Mouse (Mus musculus) thymus, postnatal 14 days (tissue): ENCODE data around the gene Kmt2a.

Experiments
- DNase-seq: peaks from one replicate; pipeline ENCODE4 v3.0.0; 2021

Kmt2a gene

DNA sequence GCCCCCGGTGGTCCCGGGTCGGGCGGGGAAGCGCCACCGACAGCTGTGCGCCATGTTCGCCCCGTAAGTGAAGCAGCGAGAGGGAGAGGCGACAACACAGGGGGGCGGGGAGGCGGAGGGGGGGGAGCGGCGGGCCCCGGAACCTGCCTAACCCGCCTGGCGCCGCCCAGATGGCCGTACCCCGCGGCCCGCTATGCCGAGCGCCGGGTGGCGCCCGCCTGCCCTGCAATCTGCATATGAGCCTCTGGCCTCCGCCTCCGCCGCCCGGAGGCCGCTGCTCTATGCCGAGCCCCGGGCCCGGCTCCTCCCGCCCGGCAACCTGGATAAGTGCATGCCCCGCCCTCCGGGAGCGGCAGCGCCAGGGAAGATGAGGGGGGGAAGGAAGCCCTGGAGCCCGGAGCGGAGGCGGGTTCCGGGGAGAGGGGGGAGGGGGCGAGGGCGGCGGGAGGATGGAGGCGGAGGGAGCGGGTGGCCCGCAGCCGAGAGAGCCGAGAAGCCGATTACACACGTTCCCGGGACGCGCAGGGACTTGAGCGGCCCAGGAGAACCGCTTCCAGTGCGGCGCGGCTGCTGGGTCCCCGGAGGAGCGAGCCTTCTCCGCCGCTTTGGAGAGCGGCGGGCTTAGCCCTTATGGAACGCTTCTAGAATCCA lies at the start of gene Kmt2a:
TSS of gene Kmt2a (minus strand) at position 76 of the 651 bp plus-strand sequence.
- DNase-seq: peak; percentile 99

DNA sequence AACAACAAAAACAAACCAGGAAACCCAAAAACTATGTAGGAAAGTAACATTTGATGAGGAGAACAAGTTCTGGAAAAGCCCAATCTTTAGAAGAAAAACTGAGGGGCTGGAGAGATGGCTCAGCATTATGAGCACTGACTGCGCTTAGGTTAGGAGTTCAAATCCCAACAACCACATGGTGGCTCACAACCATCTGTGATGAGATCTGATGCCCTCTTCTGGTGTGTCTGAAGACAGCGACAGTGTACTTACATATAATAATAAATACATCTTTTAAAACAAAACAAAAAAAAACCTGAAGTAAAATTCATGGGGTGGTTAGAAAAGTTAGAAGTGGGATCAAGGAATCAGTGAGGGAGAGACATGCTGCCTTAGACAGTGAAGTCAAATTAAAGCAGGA lies 40.4 kb upstream of the Kmt2a start:
- no peak for DNase-seq

DNA sequence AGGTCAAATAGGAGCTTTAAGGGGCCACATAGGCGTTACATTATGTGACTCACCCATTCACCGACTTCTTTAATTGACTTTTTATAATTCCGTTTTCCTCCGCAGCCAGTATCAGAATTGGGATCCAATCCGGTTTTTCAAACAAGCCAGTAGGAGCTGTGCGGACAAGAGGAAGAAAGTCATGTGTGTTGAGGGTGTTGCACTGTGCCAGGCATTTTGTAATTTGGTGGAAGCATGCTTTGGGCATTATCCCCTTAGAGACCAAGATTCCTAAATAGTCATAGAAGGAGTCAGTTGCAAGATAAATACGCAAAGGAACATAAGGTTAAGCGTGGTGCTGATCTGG lies 40.0 kb upstream of the Kmt2a start:
- no peak for DNase-seq

DNA sequence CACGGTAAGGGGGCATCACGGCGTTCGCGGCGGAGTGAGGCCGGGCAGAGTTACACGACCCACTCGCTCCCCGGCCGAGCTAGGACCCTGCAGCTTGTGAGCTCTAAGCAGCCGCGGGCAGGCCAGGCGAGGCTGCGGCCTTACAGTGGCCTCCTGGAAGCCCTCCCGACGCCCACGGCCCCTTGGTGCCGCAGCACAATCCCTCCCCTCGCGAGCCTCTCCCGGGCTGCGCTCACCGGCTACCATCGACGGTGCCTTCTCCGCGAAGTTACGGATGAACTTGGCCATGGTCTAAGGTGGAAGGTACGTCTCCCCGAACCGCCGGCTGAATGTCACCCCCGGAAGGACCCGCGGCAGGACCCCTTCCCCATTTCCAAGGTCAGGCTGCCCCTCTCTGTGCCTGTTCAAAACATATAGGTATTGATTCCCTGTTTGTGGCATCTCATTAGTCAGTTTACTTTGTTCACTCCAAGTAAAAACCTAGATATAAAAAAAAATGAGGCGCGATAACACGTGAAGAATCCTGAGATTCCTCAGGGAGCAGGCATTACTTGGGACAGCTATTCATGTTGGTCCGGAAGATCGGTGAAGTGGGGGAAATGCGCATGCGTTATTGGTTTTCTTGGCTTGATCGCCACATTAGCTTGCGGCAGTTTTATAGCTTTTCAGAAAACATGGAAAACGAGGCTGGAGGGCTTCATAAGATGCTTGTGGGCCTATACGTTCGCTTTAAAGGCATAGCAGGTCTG lies 39.5 kb upstream of the Kmt2a start, which contains the start of gene Atp5l:
TSS of gene Atp5l (minus strand) at position 369 of the 749 bp plus-strand sequence.
- peak; percentile 88 for DNase-seq

DNA sequence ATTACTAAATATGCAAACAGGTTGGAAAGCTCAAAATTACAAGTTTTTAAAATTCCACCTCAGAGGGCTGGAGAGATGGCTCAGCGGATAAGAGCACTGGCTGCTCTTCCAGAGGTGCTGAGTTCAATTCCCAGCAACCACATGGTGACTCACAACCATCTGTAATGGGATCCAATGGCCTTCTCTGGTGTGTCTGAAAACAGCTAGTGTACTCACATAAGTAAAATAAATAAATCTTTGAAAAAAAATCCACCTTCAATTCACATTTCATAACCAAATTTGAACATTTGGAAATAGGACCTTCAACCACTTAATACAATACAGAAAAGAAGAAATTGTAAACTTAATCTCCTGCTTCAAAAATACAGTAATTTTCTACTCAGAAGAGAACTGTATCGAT lies 38.5 kb upstream of the Kmt2a start:
- DNase-seq: no peak

DNA sequence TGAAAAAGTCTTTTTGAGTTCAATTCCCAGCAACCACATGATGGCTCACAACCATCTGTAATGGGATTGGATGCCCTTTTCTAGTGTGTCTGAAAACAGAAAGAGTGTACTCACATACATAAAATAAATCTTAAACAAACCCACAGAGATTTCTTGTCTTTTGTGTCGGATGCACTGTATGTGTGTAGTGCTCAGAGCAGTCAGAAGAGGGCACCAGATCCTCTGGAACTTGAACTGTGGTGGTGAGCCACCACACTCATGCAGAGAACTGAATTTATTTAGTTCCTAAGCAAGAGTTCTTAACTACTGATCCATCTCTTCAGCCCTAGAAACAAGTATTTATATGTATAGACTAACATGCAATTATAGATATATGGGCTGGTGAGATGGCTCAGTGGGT lies 35.1 kb upstream of the Kmt2a start:
- peak; percentile 72 for DNase-seq

DNA sequence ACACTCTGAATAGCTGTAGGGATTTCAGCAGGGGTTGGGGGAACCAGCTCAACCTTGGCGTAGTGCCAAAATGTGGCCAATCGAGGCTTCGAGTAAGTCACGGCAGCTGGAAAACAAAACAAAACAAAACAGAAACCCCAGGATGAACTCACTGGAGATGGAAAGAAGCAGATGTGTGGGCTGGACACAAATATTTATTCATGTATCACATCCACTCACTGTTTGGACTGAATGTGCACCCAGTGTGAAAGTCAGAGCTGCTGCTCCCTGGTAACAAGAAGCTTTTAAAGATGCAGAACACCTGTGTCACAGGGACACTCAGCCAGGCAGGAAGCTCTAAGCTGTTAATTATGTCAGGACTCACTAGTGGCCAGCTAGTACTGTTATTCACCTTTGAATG lies 33.6 kb upstream of the Kmt2a start:
- DNase-seq: no peak

DNA sequence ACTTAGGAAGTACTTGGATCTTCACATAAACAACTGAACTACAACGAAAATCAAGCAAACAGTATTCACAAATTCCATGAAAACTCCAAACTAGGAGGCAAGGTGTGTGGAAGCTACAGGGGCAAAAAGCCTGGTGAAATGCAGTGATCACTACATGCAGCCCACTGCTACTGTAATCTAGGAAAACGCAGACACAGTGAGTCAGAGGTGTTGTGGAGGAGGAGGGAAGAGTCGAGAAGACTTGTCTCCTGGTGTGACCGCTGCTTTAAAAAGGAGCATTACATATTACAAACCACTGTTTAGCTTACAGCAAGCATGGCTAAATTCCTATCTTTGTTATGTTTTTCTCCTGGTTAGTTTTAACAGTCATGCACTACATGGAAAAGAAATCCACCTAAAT lies 30.3 kb upstream of the Kmt2a start:
- DNase-seq: no peak

DNA sequence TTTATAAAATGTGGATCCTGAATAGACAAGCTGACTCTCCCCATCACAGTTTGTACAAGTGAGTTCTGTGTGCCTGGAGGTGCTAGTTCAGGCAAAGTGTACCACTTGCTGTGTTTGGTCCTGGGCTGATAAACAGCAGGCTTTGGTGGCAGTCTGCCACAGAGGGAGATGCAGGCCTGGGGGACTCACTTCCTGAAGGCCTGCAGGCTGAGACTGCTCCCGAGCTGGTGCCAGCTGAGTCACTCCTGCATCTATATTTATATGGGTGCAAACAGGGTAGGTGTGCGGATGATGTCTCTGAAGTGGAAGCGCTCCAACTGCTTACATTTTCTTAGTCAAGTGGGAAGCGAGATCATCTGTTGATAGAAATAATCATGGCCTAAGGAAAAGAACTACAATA lies 24.5 kb upstream of the Kmt2a start:
- no peak for DNase-seq

DNA sequence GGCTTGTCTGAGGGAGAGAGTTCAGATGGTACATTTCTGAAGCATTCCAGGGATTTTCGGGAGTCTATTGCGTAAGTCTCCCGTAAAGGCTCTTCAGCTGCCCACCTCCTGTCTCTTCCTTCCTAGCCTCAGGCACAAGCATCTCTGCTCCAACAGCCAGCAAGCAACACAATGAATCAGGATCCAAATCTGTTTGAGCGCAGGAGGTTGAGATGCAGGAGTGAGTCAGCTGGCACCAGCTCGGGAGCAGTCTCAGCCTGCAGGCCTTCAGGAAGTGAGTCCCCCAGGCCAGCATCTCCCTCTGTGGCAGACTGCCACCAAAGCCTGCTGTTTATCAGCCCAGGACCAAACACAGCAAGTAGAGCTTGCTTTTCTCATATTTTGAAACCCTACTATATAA lies 23.9 kb upstream of the Kmt2a start:
- no peak for DNase-seq

DNA sequence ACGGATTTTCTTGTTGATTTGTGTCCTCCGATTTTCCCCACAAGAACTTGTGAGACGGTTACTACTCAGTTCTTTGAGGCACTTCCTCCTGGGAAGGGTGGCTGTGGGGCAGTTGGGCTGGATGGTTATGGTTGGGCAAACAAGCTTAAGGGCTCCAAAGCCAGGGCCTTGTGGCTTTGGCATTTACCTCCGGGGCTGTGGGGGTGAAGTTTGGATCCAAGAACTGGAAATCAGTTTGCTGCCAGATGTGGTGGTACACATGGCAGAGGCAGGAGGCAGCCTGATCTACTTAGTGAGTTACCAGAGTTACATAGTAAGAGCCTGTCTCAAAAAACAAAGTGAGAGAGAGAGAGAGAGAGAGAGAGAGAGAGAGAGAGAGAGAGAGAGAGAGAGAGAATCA lies 22.8 kb upstream of the Kmt2a start:
- DNase-seq: no peak

DNA sequence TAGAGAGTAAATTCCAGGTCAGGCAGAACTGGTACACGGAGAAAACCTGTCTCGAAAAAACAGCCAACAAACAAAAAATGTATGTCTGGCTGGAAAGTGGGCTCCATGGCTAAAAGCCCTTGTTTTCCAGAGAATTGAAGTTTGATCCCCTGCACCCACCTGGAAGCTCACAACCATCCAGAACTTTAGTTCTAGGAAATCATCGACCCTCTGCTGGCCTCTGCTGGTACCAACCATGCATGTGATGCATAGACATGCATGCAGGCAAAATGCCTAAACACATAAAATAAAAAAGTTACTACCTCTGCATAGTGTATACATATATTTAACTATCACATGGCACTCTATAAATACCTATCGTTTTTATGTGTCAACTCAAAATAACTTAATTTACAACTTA lies 19.3 kb upstream of the Kmt2a start:
- peak; percentile 41 for DNase-seq

DNA sequence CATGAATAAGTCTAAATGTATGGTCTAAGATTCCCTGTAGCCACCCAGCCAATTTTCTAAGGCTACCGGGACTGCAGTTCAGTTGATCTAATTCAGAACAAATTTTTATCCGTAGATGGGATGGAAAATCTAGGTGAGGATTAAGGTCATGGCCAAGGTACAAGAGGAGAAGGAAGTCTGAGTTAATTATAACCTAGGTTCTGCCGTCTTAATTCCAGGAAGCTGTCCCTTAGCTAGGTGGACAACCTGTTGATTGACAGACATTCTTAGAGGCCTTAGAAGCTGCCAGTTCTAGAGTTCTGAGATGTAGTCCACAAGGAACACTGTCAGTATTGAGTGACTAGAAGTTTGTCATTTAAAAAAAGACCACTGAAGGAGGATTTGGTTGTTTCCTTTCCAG lies 18.6 kb upstream of the Kmt2a start:
- no peak for DNase-seq

DNA sequence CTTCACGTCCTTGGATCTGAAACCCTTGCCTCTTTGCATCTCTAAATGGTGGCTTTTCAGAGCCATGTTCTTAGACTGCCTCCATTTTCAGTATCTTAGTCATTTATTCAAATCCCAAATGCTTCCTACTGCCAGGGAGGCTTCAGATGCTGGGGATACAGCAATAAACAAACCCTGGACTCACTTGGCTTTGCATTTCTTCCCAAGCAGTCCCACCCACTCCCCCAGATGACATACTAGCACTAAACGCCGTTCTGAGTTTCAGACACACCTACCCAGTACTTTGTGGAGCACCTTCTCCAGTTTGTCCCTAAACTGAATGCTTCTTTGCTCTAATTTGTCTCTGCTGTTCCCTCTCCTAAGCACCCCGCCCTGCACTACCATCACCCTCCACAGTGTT lies 15.9 kb upstream of the Kmt2a start:
- no peak for DNase-seq

DNA sequence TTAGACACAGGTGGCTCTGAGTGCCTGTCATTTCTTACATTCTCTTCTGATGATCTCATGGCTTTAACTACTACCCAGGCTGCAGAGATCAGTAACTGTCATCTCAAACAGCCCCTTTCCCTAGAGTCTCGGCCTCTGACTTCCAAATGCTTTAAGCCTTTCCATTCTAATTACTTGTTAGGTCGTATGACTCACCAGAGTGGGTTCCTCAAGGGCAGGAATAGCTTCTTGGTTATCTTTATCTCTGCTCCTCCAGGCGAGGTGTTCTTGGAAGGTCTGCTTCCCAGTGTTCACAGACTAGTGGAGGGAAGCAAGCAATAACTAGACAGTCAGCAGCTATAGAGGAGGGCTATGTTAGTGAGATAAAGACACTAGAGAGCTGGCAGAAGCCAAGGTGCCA lies 11.6 kb upstream of the Kmt2a start:
- no peak for DNase-seq

DNA sequence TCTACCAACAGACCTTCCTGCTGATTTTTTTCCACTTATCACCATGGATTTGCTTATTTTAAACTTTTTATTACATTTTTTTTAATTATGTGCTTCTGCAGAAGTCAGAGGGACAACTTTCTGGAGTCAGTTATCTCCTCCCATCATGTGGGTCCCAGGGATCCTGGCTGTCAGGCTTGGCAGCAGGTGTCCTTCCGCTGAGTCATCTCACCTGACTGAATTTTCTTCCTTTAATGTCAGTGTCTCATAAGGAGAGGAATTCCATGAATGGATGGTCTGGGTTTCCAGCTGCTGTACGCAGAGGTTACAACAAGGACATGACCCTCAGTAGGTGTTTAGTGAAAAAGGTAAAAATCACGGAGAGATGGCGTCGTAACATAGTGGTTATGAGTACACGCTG lies 10.1 kb upstream of the Kmt2a start:
- no peak for DNase-seq

DNA sequence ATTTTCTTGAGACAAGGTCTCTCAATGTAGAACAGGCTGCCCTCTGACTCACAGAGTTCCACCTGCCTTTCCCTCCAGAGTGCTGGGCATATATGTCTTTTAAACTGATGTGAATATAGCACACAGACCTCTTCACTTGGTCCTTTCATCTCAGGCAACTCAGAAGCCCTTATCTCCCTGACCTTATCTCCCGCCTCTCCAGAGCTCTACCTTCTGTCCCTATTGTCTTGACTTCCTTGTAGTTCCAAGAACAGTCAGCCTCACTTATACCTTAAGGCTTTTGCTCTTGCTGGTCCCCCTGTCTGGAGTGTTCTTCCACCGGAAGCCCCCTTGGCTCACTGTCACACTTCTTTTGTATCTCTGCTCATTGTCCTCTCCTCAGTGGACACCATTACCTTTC lies 9.0 kb upstream of the Kmt2a start:
- no peak for DNase-seq

DNA sequence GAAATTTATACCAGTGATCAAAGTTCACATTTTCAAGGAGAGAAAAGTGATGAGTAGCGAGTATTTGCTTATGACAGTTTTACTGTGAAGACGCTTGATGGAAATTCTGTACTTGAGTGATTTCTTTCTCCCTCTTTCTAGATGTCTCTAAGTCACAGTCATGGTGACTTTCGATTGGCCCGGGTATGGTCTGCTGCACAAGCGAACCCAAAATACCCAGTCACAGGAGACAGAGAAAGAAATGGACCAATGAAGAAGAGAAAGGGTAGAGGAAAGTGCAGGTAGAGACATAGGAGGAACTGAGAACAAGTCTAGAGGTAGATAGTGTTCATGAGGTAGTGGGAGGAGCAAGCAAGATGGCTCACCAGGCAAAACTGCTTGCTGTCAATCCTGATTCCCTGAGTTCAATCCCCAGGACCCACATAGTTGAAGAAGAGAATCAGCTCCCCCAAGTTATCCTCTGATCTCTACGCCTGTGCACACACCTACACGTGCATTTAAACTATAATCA lies 7.1 kb upstream of the Kmt2a start:
- no peak for DNase-seq

DNA sequence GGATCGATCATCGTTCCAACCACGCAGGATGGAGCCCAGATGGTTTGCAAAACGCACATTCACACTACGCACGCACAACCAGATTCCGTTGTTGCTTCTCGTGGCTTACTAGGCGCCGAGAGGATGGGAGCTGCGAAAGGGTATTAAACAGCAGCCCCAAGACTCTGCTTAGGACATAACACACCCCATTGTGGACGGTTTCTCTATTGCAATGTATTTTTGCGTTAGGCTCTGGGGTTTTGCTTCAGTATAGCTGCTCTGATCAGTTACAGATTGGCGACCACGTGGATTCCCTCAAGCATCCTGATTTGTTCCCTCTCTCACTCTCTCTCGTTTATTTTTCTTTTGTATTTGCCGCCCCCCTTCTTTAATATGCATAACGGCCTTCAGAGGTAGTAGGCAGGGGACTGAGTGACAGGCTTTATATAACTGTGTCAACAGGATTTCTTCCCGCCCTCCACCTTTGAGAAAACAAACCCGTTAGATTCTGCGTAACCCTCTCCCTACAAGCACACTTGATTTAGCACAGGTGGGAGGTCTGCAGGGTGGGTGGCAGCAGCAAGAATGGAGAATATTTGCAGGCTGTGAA lies 2.0 kb upstream of the Kmt2a start:
- DNase-seq: no peak

DNA sequence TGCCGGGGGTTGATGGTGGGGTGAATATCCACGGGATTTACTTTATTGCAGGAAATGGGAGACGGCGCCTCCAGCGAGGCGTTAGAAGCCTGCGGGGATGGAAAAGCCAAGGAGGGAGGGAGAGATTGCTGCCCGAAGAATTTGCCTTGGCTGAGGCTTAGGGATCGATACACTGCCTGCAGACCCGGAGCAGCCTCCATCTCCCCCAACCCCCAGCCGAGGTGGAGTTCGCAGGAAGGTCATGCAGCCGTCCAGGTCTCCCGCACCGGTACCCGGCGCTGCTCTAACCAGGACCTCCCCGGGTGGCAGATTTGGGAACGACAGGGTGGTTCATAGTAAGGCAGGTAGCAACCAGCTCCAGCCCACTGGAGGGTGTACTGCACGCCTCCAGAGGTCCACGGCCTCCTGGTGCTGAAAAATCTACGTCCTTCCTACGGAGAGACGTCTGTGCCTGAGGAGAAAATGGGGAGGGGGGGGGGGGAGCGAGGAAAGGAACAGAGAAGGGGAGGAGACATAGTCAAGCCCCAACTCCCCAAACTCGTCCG lies 1.4 kb upstream of the Kmt2a start:
- DNase-seq: peak; percentile 71

DNA sequence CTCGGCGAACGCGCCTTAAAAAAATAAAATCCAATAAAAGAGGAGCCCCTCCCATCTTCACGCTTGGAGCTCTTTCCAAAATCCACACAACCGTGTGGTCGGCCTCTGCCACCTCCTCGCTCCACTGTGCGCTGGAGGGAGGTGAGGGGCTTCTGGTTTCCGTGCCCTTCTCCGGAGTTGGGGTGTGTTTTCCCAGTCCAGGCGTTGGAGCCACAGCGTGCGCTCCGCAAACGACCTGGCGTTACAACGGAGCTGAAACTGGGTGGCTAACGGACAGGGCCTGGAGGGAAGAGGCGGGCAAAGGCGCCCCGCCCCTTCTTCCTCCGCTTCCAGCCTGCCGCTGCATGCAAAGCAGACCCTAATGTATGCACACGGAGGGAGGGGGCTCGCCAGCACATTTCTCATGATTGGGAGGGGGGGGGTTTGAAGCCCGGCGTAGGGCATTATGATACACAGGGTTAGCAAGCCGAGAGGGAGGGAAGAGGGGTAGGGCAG lies 892 bp upstream of the Kmt2a start:
- DNase-seq: peak; percentile 83

DNA sequence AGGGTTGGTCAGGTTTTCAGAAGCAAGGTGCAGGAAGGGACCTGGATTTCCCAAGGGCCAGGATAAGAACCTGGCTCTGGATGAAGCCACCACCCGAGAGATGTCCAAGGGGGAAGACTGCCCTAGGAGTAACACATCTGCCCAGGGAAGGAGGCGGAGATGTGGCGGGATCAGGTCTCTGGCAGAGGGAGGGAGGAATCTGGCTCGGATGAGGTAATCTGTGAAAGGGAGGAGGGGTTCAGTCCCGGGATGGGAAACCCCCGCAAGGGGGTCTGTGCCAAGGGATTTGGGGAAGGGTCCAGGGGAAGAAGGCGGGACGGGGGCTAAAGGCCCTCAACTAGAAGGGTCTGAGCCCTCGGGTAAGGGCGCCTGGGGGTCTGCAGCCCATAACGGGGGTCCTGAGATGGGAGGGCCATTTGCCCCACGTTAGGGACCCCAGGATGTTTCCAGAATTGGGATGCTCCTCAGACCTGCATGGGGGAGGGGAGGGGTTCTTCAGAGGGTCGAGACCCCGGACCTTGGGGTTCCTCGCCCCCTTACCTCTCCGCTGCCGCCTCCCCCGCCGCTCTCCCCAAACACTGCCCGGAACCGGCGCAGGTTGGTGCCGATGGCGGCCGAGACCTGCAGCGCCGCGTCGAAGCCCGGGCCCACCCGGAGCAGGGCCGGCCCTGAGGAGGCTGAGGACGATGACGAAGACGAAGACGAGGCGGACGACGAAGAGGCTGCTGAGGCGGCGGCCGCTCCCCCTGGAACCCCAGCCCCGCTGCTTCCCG lies 601 bp downstream of the Kmt2a start:
- DNase-seq: no peak

DNA sequence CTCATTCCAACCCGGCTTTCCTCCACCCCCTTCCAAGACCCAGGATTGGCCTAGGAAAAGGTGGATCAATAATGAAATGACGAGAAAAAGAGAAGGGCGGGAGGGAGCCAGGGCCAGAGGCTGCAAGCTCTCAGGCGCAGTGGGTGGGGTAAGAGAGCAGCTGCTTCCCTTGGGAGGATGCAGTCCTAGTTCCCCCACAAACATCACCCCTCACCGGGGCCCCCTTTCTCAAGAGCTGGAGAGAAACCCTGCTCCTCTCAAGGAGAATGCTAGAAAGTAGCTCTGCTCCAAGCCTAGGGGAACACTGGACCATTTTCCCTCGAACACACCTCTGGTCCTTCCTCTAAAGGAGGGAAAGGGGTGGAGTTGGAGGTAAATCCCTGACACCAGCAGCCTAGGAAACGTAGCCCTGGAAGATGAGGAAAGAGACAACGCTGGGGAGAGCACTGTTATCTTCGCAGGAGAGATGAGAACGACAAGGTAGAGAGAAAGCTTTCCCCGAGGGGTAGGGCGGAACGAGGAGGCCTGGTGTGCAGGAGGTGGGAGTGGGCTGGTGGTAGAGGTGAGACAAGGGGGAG lies 1.3 kb downstream of the Kmt2a start:
- DNase-seq: peak; percentile 74
